Mouse (Mus musculus) adrenal gland (tissue): ENCODE data around the gene Tmem11.

ENCODE experiments used
- intact Hi-C: fragments of 180-260 bp; cut with DNase I; formaldehyde crosslinking; loops from one replicate; pipeline ENCODE4 v1.15.1; 2025
- long read RNA-seq, 2 experiments: library from polyadenylated mRNA; unstranded; transcript quantifications; one replicate each; pipeline ENCODE4 v2.0.0; 2020; ENCODE audit warnings: borderline replicate concordance in 1 of 2; ENCODE audit not compliant: insufficient replicate concordance in 1 of 2

Gene Tmem11
- long read RNA-seq, experiment 1, transcript Tmem11-201 (2 exons, 1,457 nt): major isoform, 33 of 40 reads
- long read RNA-seq, experiment 1, partial matches to known transcripts: 0 of 40 reads
- long read RNA-seq, experiment 1, other reads (novel, unspliced or antisense): 3 of 40 reads
- long read RNA-seq, experiment 2, transcript Tmem11-201 (2 exons, 1,457 nt): major isoform, 43 of 48 reads
- long read RNA-seq, experiment 2, partial matches to known transcripts: 1 of 48 reads
- long read RNA-seq, experiment 2, other reads (novel, unspliced or antisense): 3 of 48 reads

DNA sequence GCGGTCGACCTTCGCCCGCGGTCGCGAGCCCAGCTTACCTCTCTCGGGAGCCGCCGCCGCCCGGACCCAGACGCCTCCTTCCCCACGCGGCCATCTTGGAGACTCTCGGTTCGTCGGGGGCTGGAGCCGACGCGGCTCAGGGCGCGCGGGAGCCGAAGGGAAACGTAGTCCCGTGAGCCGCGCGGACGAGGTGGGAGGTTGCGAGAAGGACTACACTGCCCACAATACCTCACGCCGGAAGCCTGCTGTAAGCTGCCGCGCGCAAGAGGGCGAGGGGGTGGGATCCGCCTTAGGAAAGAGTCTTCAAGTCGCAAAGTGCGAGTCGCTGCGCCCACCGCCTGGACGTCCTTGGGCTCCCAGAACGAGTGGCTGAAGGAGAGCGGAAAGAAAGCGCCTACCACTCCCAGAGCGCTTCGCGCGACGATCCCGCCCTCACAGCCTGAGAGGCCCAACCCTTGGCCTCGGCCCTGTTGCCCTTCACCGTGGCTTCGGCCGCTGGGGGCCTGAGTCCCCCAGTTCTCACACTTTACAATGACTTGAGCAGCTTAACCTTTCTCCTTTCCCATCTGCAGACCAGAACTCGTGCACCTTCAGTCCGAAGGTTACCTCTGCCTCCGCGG lies at the start of gene Tmem11:
Gene Tmem11, minus strand, starts transcription at position 598 of the 620 bp plus-strand sequence.
- intact Hi-C loops: loop anchor here (5.0 kb wide), 1 partner anchor 46 kb away; the partner anchor contains the start of gene Dhrs7b

DNA sequence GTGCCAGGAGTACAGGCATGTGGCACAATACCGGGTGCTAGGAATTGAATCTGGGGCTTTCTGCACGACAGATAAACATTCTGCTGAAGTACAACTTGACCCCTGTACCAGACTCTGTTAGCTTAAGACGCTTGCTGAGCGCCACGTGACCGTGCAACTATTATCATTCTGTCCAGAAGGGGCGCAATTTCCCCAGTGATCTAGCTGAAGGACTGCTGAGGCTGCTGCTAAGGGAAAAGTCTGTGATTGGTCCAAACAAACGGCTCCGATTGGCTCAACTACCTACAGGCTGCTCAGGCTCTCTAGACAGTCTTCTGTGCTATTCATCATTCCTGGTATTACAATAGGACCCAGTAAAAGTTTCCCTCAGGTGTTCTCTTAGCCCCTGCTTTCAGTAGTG lies 48.2 kb upstream of the Tmem11 start:
- intact Hi-C loops: no loop called here

GRCm38 (mm10) chr11:60924981-60925380 lies 45.9 kb upstream of the Tmem11 start:
- intact Hi-C loops: no loop called here

- intact Hi-C loops: no loop called here
These were observed 45.4 kb upstream of the Tmem11 start for GRCm38 (mm10) chr11:60924498-60924897.

DNA sequence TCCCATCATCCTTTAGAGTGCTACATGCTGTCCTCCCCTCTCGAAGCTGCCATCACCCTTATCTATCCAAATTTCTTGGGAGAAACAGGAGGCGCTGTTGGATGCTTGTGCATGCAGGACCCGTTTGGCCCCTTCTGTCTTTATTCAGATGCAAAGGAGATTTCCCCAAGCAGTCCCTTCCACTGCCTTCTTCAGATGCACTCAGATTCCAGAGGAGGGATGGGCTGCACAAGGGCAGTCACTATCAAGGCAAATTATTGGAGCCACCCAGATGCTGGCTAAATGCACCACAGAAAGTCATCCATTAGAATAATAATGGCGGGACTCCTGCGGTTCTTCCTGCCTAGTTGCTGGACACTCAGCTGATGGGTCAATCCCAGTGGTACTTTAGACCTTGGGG lies 43.9 kb upstream of the Tmem11 start:
- intact Hi-C loops: no loop called here

- intact Hi-C loops: no loop called here
These were observed 43.1 kb upstream of the Tmem11 start for GRCm38 (mm10) chr11:60922195-60922594.

DNA sequence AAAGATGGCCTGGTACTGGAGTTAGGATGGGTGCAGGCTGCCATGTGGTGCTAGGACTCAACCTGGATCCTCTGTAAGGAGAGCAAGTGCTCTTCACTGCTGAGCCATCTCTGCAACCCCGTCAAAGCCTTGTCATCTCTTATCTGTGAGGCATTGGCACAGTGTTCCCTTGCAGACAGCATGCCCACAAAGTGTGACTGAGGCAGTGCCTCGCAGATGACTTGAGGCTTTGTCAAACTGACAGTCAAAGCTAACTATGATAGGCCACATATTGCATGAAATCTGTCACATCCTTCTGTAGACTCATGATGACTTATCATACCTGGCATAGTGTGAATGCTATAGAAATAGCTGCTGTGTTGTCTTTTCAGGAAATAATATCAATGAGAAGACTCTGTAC lies 40.9 kb upstream of the Tmem11 start:
- intact Hi-C loops: no loop called here

- intact Hi-C loops: no loop called here
These were observed 36.1 kb upstream of the Tmem11 start for GRCm38 (mm10) chr11:60915201-60915600.

- intact Hi-C loops: loop anchor here (5.0 kb wide), 1 partner anchor 178 kb away; no protein-coding TSS in a partner anchor
These were observed 35.4 kb upstream of the Tmem11 start, which contains the start of gene Natd1 for GRCm38 (mm10) chr11:60914491-60914890. TSS of gene Natd1 (minus strand) at chr11:60914750.

DNA sequence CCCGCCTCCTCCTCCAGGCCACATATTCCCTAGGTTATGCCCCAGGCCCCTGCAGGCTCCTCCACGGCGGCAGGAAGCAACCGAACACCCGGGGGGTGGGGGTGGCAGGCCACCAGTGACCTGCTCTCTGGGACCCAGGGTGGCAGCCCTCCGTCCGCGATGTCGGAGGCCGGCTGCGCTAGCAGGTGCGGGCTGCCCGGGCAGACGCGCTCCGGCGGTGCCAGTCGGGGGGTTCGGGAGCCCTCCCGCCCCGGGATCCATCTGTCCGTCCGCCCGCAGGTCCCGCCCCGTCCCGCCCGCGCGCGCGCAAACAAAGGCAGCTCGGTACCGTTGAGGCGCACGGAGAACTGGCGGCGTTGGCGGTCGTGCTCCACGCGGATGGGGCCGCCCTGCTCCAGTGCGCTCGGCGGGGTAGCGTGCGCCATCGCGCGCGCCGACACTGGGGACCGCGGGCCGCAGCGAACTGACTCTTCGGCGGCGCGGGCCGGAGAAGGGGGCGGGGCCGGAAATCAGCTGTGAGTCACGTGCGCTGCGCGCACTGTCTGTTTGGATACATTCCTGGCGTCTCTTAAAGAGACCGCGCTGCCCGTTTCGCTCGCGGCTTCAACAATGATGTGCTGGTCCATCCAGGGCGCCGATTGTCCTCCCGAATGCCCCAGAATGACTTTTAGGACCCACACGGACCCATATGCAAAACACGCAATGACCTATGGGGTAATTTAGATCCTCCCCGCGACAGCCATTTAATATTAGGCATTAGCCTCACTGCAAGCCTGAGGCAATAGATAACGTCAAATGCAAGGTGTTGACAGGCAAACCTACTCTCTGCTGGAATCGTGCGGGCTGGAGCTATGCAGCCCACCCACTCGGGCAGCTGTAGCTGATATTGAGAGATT lies 34.5 kb upstream of the Tmem11 start:
- intact Hi-C loops: loop anchor here (5.0 kb wide), 1 partner anchor 179 kb away; no protein-coding TSS in a partner anchor

DNA sequence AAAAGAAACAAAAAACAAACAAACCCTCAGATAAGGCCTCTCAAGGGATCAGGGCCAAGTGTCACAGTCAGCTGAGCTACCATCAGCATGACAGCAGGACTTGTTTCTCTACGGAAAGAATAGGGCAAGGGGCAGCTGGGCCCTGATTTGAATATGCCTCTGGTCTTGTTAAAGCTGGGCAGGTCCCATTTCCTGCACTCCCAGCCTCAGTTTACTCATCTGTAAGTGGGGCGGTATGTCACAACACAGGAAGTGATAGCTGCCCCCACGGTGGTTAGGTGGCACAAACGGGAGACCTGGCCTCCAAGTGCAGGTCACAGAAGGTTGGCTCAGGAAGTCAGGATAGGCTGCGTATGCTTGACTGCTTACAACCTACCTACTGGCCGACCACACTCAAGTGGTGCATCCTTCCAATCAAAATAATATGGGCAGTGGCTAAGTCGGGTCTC lies 33.5 kb upstream of the Tmem11 start:
- intact Hi-C loops: loop anchor here (5.0 kb wide), 1 partner anchor 180 kb away; no protein-coding TSS in a partner anchor

DNA sequence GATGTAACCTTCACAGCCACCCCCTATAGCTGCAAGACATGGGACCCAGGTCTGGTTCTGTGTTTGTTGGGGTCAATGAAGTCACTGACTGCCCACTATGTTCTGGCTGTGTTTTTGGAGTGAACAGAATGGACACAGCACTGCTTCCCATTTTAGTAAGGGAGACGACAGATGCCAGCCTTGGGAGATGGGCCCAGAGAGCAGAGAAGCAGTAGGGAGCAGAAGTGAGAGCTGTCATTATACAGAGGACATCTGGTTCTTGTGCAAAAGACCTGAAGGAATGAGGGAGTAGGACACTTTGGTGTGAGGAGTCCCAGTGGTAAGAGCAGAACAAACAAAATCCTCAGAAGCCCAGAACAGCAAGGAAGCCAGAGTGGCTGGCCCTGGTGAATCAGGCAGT lies 30.6 kb upstream of the Tmem11 start:
- intact Hi-C loops: loop anchor here (5.0 kb wide), 1 partner anchor 183 kb away; no protein-coding TSS in a partner anchor

DNA sequence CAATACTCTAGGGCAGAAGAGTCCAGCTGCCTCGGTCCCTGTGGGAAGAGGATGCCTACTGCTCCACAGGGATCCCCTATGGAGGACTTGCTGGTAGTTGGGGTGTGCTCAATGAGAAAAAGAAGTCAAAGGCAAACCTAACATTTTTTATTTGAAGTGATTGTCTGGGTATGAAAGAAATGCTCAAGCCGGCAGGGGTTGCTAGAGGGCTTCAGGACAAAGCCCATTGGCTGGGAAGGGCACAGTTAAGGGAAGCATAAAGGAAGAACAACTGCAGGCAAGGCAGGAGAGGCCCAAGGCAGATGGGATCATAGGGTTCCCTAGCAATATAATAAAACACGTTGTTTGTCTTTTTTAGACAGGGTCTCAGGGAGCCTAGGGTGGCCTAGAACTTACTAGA lies 29.0 kb upstream of the Tmem11 start:
- intact Hi-C loops: no loop called here

- intact Hi-C loops: no loop called here
These were observed 27.4 kb upstream of the Tmem11 start for GRCm38 (mm10) chr11:60906449-60906848.

GRCm38 (mm10) chr11:60905407-60906120 lies 26.5 kb upstream of the Tmem11 start:
- intact Hi-C loops: no loop called here

DNA sequence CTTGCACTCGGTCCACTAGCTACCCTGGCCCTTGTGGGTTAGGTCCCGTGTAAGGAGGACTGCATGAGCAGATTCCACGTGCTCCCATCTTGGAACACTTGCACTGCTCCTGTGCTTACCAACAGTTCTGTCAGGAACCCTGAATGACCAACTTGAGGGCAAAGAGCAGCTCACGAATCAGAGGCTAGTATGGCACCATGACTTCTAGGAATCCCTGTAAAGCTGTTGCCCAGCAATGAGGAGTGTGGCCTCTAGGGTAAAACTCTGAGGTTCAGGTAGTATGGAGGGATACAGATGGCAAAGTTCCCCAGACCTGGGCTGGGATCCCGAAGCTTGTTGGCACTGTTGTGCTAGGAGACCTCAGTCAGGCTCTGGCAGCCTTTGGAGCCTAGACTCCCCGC lies 24.6 kb upstream of the Tmem11 start:
- intact Hi-C loops: no loop called here

- intact Hi-C loops: no loop called here
These were observed 23.4 kb upstream of the Tmem11 start for GRCm38 (mm10) chr11:60902486-60902885.

- intact Hi-C loops: no loop called here
These were observed 22.9 kb upstream of the Tmem11 start for GRCm38 (mm10) chr11:60902001-60902400.

DNA sequence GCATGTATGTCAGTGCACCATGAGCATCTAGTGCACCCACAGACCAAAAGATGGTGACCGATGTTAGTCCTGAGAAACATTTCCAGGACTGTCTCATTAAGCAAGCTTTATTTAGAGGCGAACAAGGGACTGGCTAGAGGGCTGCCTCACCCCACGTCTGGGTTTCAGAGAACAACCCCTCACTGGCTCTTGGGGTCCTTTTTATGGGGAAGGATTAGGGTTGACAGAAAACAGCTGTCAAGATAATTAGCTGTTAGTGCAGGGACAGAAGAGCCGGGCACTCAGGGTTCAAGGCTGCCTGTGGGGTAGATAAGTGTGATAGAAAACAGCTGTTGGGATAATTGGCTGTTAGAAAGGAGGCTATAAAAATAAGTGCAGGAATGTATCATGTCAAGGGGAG lies 16.8 kb upstream of the Tmem11 start:
- intact Hi-C loops: no loop called here

DNA sequence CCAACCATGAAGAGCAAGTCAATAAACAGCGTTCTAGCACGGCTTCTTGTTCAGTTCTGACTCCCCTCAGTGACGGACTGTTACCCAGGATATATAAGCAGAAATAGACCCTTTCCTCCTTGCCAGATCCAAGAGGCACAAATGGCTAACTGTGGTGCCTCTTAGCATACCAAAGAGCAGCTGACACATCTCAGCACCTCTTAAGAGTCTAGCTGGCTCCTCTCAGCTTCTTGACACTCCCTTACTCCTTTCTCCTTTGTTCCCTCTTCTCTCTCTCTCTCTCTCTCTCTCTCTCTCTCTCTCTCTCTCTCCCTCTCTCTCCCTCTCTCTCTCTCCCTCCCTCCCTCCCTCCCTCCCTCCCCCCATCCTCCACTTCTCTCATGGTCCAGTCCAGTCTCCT lies 11.7 kb upstream of the Tmem11 start:
- intact Hi-C loops: no loop called here

DNA sequence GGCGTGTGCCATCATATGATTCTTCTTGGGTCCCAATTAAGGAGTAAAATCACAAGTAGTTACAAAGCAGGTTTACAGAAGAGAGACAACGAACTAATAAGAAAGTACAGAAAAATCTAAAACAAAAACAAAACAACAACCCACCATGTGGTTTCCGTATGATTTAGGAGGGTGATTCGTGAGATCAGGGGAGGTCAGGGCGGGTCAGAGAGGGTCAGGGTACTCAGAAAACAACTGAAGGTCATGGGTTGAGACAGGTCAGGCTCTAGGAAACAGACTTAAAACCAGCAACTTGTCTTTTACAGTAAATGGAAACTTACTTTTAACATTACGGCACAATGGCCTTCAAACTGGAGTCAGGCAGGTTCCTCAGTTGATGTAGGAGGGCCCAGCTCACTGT lies 11.2 kb upstream of the Tmem11 start:
- intact Hi-C loops: no loop called here
